24 mouse cellular contexts compared by ENCODE assay signal in the genomic region with DNA sequence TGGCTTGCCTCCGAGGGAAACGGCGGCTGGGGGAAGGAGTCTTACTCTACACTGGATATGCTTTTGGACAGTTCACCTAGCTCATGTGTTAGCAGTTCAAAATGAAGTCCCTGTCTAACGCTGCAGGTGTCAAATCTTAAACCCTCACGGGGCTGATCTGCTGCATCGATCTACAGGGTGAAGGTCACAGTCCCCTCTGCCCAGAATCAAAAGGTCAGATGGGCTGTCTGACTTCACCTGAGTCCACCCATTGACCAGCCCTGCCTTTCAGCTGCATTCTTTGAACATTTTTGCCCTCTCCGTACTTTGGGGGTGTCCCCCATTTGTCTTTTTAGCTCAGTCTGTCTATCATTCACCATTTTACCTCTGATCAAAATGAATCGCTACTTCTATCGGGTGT. TPM values are rescaled to one million over a fixed set of nuclear protein-coding genes. Genes with fewer than 3 reads are reported as not detected.
A peak's percentile ranks its signal among the peaks of the same experiment; 100 is the strongest.
DNase-seq lines count a peak whose midpoint lies in the region; ATAC-seq and TF ChIP-seq lines count a peak whose summit lies in the region.
"Had no signal": no experiment of that assay in that cellular context is flagged by ENCODE, and none has a peak within 500 bp of the region (broad histone marks: within the 10 kb centered on the region; RNA-seq: fewer than 3 reads in every experiment).

No protein-coding gene starts in this region.

- no peak for TF ChIP-seq CTCF in kidney, adult 2 months (conservative IDR thresholded peaks at IDR 0.05; ENCODE audit: insufficient read depth, insufficient read length, low read depth, low read length)

- no peaks in the 10 kb centered on the region for H3K9me3 ChIP-seq in lung, embryonic 16.5 days (ENCODE audit: control insufficient read depth, low read length)
- no peaks in the 10 kb centered on the region for H3K9me3 ChIP-seq in liver, embryonic 16.5 days (replicated peaks; ENCODE audit: control insufficient read depth, low read length)
- H3K9me3 ChIP-seq: forebrain, embryonic 15.5 days; heart, embryonic 13.5 days; neural tube, embryonic 15.5 days; stomach, embryonic 15.5 days had no signal

- H3K27ac ChIP-seq in kidney, adult 2 months (ENCODE audit: insufficient read depth, low read depth, low read length): peak overlapping the region; percentile 95
- 0 out of 2 replicates have a peak overlapping the region, but pooled peaks have one; percentile 2 for H3K27ac ChIP-seq in lung, embryonic 16.5 days (ENCODE audit: low read length)
- no peak overlapping the region for H3K27ac ChIP-seq in liver, embryonic 16.5 days (ENCODE audit: low read length)
- H3K27ac ChIP-seq: forebrain, embryonic 15.5 days; heart, embryonic 13.5 days; hindbrain, embryonic 14.5 days; liver, embryonic 14.5 days; macrophage; neural tube, embryonic 15.5 days; stomach, embryonic 15.5 days had no signal

- no peaks in the 10 kb centered on the region; the same call in 1 of the 2 replicates for H3K36me3 ChIP-seq in kidney, adult 2 months (ENCODE audit: control insufficient read depth, insufficient read depth, low read length)
- H3K36me3 ChIP-seq in lung, embryonic 16.5 days (ENCODE audit: control insufficient read depth, insufficient read depth, low read length): no peaks in the 10 kb centered on the region
- peaks cover 4% of the 10 kb centered on the region for H3K36me3 ChIP-seq in liver, embryonic 16.5 days (ENCODE audit: control insufficient read depth, insufficient read depth)
- H3K36me3 ChIP-seq: forebrain, embryonic 15.5 days; neural tube, embryonic 15.5 days; stomach, embryonic 15.5 days had no signal

- WGBS in kidney, adult 2 months: 55% methylated on average over 9 of the region's 9 CpGs
- 82% methylated on average over 9 of the region's 9 CpGs for WGBS in lung, embryonic 16.5 days
- 74% methylated on average over 9 of the region's 9 CpGs for WGBS in liver, embryonic 16.5 days (ENCODE audit: insufficient replicate concordance)

- H3K4me1 ChIP-seq in kidney, adult 2 months (ENCODE audit: control insufficient read depth, insufficient read depth, low read length): peaks cover 33% of the 10 kb centered on the region; the same call in 1 of the 2 replicates
- peaks cover 8% of the 10 kb centered on the region for H3K4me1 ChIP-seq in lung, embryonic 16.5 days (replicated peaks; ENCODE audit: control insufficient read depth, insufficient read depth, low read length)
- H3K4me1 ChIP-seq in liver, embryonic 16.5 days (ENCODE audit: control insufficient read depth, low read depth, low read length): peaks cover 11% of the 10 kb centered on the region
- H3K4me1 ChIP-seq: forebrain, embryonic 15.5 days; heart, embryonic 13.5 days; neural tube, embryonic 15.5 days; stomach, embryonic 15.5 days had no signal

- DNase-seq in kidney, adult 2 months: no peak
- no peak for DNase-seq in kidney, postnatal 25 days
- DNase-seq in lung, postnatal 14 days: no peak
- no peak for DNase-seq in embryo, embryonic 10.5 days (ENCODE audit: low spot score)
- DNase-seq: cerebellum, adult 18-20 months; cerebellum, postnatal 10 days; gastrocnemius, postnatal 36 days; heart, postnatal 10 days; midbrain, embryonic 14.5 days; right cerebral cortex, postnatal 14 days; thymus, postnatal 14 days had no signal

- no peak overlapping the region for H3K4me3 ChIP-seq in kidney, adult 2 months (ENCODE audit: insufficient read depth, low read depth, low read length)
- no peak overlapping the region for H3K4me3 ChIP-seq in lung, embryonic 16.5 days (ENCODE audit: low read length)
- no peak overlapping the region for H3K4me3 ChIP-seq in liver, embryonic 16.5 days (ENCODE audit: low read depth, low read length)
- H3K4me3 ChIP-seq: forebrain, embryonic 15.5 days; heart, embryonic 13.5 days; neural tube, embryonic 15.5 days; stomach, embryonic 15.5 days had no signal

- H3K9ac ChIP-seq in lung, embryonic 16.5 days (ENCODE audit: low read length): no peak overlapping the region
- no peak overlapping the region for H3K9ac ChIP-seq in liver, embryonic 16.5 days (ENCODE audit: low read depth, low read length)
- H3K9ac ChIP-seq: forebrain, embryonic 15.5 days; heart, embryonic 13.5 days; hindbrain, embryonic 14.5 days; liver, embryonic 14.5 days; neural tube, embryonic 15.5 days; stomach, embryonic 15.5 days had no signal

- H3K27me3 ChIP-seq in kidney, adult 2 months (replicated peaks; ENCODE audit: control insufficient read depth, insufficient read depth, low read length): no peaks in the 10 kb centered on the region
- H3K27me3 ChIP-seq in lung, embryonic 16.5 days (ENCODE audit: control insufficient read depth, insufficient read depth, low read depth, low read length): no peaks in the 10 kb centered on the region
- H3K27me3 ChIP-seq in liver, embryonic 16.5 days (ENCODE audit: control insufficient read depth, insufficient read depth, low read depth, low read length): no peaks in the 10 kb centered on the region
- H3K27me3 ChIP-seq: forebrain, embryonic 15.5 days; heart, embryonic 13.5 days; neural tube, embryonic 15.5 days; stomach, embryonic 15.5 days had no signal

- ATAC-seq in lung, embryonic 16.5 days (ENCODE audit: low read depth): no peak
- ATAC-seq in liver, embryonic 16.5 days (ENCODE audit: low read depth): peak; percentile 57
- no peak for ATAC-seq in megakaryocyte progenitor cell, adult 5-6 weeks (replicated peaks; ENCODE audit: poor library complexity)
- no peak for ATAC-seq in granulocyte monocyte progenitor cell, adult 5-6 weeks (replicated peaks; ENCODE audit: poor library complexity, severe bottlenecking)
- ATAC-seq: forebrain, embryonic 15.5 days had no signal

- no peak for TF ChIP-seq POLR2A in kidney, adult 2 months (IDR thresholded peaks at IDR 0.05; ENCODE audit: low read depth, low read length)

- no peak overlapping the region for H3K4me2 ChIP-seq in lung, embryonic 16.5 days (ENCODE audit: low read depth, low read length)
- H3K4me2 ChIP-seq in liver, embryonic 16.5 days (ENCODE audit: low read depth, low read length): 0 out of 2 replicates have a peak overlapping the region, but pooled peaks have one; percentile 24
- H3K4me2 ChIP-seq: forebrain, embryonic 15.5 days; heart, embryonic 13.5 days; hindbrain, embryonic 14.5 days; neural tube, embryonic 15.5 days; stomach, embryonic 15.5 days had no signal

RNA-seq across cellular contexts. Expression of gene Gss, which starts 7.5 kb away (rescaled TPM):
- polyA plus RNA-seq in kidney, adult 2 months (2012; rRNA removed): 248 and 308 TPM in 2 replicates
- 27.7 and 32.0 TPM in 2 replicates for polyA plus RNA-seq in lung, embryonic 16.5 days (2015; fragmentation: Nextera tagmentation; extraction: Ambion mirVana)
- 77.8 and 81.1 TPM in 2 replicates for polyA plus RNA-seq in liver, embryonic 16.5 days (2015; fragmentation: Nextera tagmentation; extraction: Ambion mirVana)
- total RNA-seq in megakaryocyte progenitor cell, adult 5-6 weeks (2015): 9.9 and 12.2 TPM in 2 replicates
- total RNA-seq in megakaryocyte progenitor cell, adult 5-6 weeks (2017): 13.4 and 18.2 TPM in 2 replicates
- 17.0 and 18.2 TPM in 2 replicates for total RNA-seq in granulocyte monocyte progenitor cell, adult 5-6 weeks (2014; fragmentation: Nextera tagmentation)
- 16.7 and 21.6 TPM in 2 replicates for total RNA-seq in granulocyte monocyte progenitor cell, adult 5-6 weeks (2017)

RNA-seq across cellular contexts. Expression of gene Myh7b, which starts 25.9 kb away (rescaled TPM):
- polyA plus RNA-seq in kidney, adult 2 months (2012; rRNA removed): 0.05 TPM in 1 of 2 replicates, not detected in the other
- 0.18 and 0.75 TPM in 2 replicates for polyA plus RNA-seq in lung, embryonic 16.5 days (2015; fragmentation: Nextera tagmentation; extraction: Ambion mirVana)
- polyA plus RNA-seq in liver, embryonic 16.5 days (2015; fragmentation: Nextera tagmentation; extraction: Ambion mirVana): 0.94 and 1.7 TPM in 2 replicates
- total RNA-seq in megakaryocyte progenitor cell, adult 5-6 weeks (2015): 0.07 TPM in 1 of 2 replicates, not detected in the other
- total RNA-seq in megakaryocyte progenitor cell, adult 5-6 weeks (2017): not detected in 2 replicates
- total RNA-seq in granulocyte monocyte progenitor cell, adult 5-6 weeks (2014; fragmentation: Nextera tagmentation): 0.37 TPM in 1 of 2 replicates, not detected in the other
- total RNA-seq in granulocyte monocyte progenitor cell, adult 5-6 weeks (2017): not detected in 2 replicates
- total RNA-seq: common myeloid progenitor, adult 5-6 weeks had no signal
- polyA plus RNA-seq: macrophage; urinary bladder, adult 2 months had no signal
